Mouse (Mus musculus) hindbrain, embryonic 14.5 days (tissue): ENCODE results near the gene Rybp. TPM values are rescaled to one million over a fixed set of nuclear protein-coding genes. Genes with fewer than 3 reads are reported as not detected.
A peak's percentile ranks its signal among the peaks of the same experiment; 100 is the strongest.

Source experiments
- ATAC-seq: fragments of 200-750 bp; cut with Nextera tagmentation; 2 replicates; pipeline ENCODE4 v1.8.0; 2017; ENCODE audit warnings: moderate number of reproducible peaks, mild to moderate bottlenecking, moderate TSS enrichment, moderate library complexity; ENCODE audit not compliant: low FRiP score
- DNase-seq: peaks from one replicate; pipeline ENCODE4 v3.0.0-alpha.2; 2015; ENCODE audit warnings: low spot score
- H3K27ac ChIP-seq: fragments of 300-500 bp; sonication (generic); 2 replicates; pipeline ENCODE4 v1.5.1; 2014; ENCODE audit warnings: mild to moderate bottlenecking, moderate library complexity
- H3K27me3 ChIP-seq: fragments of 300-500 bp; sonication (generic); 2 replicates; pipeline ENCODE4 v1.6.1; 2014; ENCODE audit warnings: mild to moderate bottlenecking, low read length, mixed read lengths; ENCODE audit not compliant: control insufficient read depth, insufficient read depth
- H3K36me3 ChIP-seq: fragments of 300-500 bp; sonication (generic); replicated peaks from 2 replicates; pipeline ENCODE4 v1.6.1; 2014; ENCODE audit not compliant: control insufficient read depth, insufficient read depth
- H3K4me1 ChIP-seq: fragments of 300-500 bp; sonication (generic); replicated peaks from 2 replicates; pipeline ENCODE4 v1.6.1; 2014; ENCODE audit warnings: antibody characterized with exemption, low read length, mixed read lengths; ENCODE audit not compliant: control insufficient read depth, insufficient read depth
- H3K4me2 ChIP-seq: fragments of 300-500 bp; sonication (generic); replicated peaks from 2 replicates; pipeline ENCODE4 v1.6.1; 2014; ENCODE audit warnings: mild to moderate bottlenecking, moderate library complexity
- H3K4me3 ChIP-seq: fragments of 300-500 bp; sonication (generic); replicated peaks from 2 replicates; pipeline ENCODE4 v1.5.1; 2014; ENCODE audit warnings: mild to moderate bottlenecking, low read length
- H3K9ac ChIP-seq: fragments of 300-500 bp; sonication (generic); 2 replicates; pipeline ENCODE4 v1.6.1; 2014
- H3K9me3 ChIP-seq: fragments of 300-500 bp; sonication (generic); 2 replicates; pipeline ENCODE4 v1.6.1; 2016; ENCODE audit warnings: low read length; ENCODE audit not compliant: control insufficient read depth
- WGBS: fragments of 180-500 bp; shearing (Covaris S2); extraction: QIAGEN DNeasy Blood & Tissue Kit; methylation state at CpG from one replicate; pipeline ENCODE4 v1.1.7; 2014; 5-methylcytosine and 5-hydroxymethylcytosine counted together
- polyA plus RNA-seq: library from polyadenylated mRNA; unstranded; fragments of >200 nt; fragmentation: Nextera tagmentation; extraction: Ambion mirVana; gene quantifications from 2 replicates; pipeline ENCODE4 v1.2.1, GENCODE M21; 2014

Rybp gene
- polyA plus RNA-seq, 1 experiment from 2014 or later, result 14.5 TPM

GRCm38 (mm10) chr6:100218541-100219341, 68.5 kb downstream of the Rybp start:
- Histone ChIP-seq H3K4me1 (peaks cover 22% of the 10 kb centered on the region; the same call in 1 of the 2 replicates), H3K9me3 (no peaks in the 10 kb centered on the region), H3K27ac (no peak overlapping the region), H3K4me2 (no peak overlapping the region), H3K27me3 (peaks cover 11% of the 10 kb centered on the region; the same call in 1 of the 2 replicates), H3K4me3 (no peak overlapping the region), H3K36me3 (no peaks in the 10 kb centered on the region), H3K9ac (no peak overlapping the region)
- ATAC-seq (peak; percentile 93), DNase-seq (peak; percentile 74)
- WGBS, result 23% methylated on average over 13 of the region's 13 CpGs

GRCm38 (mm10) chr6:100217507-100217906, 69.8 kb downstream of the Rybp start:
- H3K27ac ChIP-seq, result no peak overlapping the region
- peaks cover 11% of the 10 kb centered on the region; the same call in 1 of the 2 replicates for H3K27me3 ChIP-seq
- no peaks in the 10 kb centered on the region for H3K9me3 ChIP-seq
- DNase-seq, result no peak
- no peak overlapping the region for H3K4me2 ChIP-seq
- ATAC-seq, result no peak
- 74% methylated on average over 8 of the region's 8 CpGs for WGBS
- no peaks in the 10 kb centered on the region for H3K36me3 ChIP-seq
- no peak overlapping the region for H3K9ac ChIP-seq
- H3K4me3 ChIP-seq, result no peak overlapping the region
- H3K4me1 ChIP-seq, result peaks cover 27% of the 10 kb centered on the region; the same call in 1 of the 2 replicates

- Histone ChIP-seq H3K27ac (no peak overlapping the region), H3K9me3 (no peaks in the 10 kb centered on the region), H3K4me3 (no peak overlapping the region), H3K9ac (no peak overlapping the region), H3K27me3 (peaks cover 11% of the 10 kb centered on the region; the same call in 1 of the 2 replicates), H3K4me2 (no peak overlapping the region), H3K4me1 (peaks cover 29% of the 10 kb centered on the region; the same call in 1 of the 2 replicates), H3K36me3 (no peaks in the 10 kb centered on the region)
- whole genome bisulfite sequencing, result 77% methylated on average over 5 of the region's 5 CpGs
- DNase-seq (no peak), ATAC-seq (no peak)
Observed at GRCm38 (mm10) chr6:100216945-100217344, 70.3 kb downstream of the Rybp start.

GRCm38 (mm10) chr6:100215809-100216208, 71.5 kb downstream of the Rybp start:
- Histone ChIP-seq H3K36me3 (no peaks in the 10 kb centered on the region), H3K4me1 (peaks cover 29% of the 10 kb centered on the region; the same call in 1 of the 2 replicates), H3K9me3 (no peaks in the 10 kb centered on the region), H3K4me2 (no peak overlapping the region), H3K9ac (no peak overlapping the region), H3K27ac (no peak overlapping the region), H3K27me3 (peaks cover 11% of the 10 kb centered on the region; the same call in 1 of the 2 replicates), H3K4me3 (no peak overlapping the region)
- DNase-seq (no peak), ATAC-seq (no peak)
- 70% methylated on average over 6 of the region's 6 CpGs for WGBS

- DNase-seq, result no peak
- no peaks in the 10 kb centered on the region for H3K36me3 ChIP-seq
Observed at GRCm38 (mm10) chr6:100214132-100214913, 73.0 kb downstream of the Rybp start.

GRCm38 (mm10) chr6:100213596-100213995, 73.7 kb downstream of the Rybp start:
- Histone ChIP-seq H3K4me1 (0 out of 2 replicates have a peak, but pooled peaks cover 20% of the 10 kb centered on the region), H3K9me3 (no peaks in the 10 kb centered on the region), H3K4me2 (no peak overlapping the region; the same call in 1 of the 2 replicates), H3K36me3 (no peaks in the 10 kb centered on the region), H3K27me3 (peaks cover 20% of the 10 kb centered on the region), H3K4me3 (no peak overlapping the region), H3K27ac (no peak overlapping the region), H3K9ac (no peak overlapping the region)
- no peak for ATAC-seq
- 62% methylated on average over 9 of the region's 9 CpGs for WGBS
- no peak for DNase-seq

More at GRCm38 (mm10) chr6:100214132-100214913, 73.0 kb downstream of the Rybp start:
- no peak for ATAC-seq
- 57% methylated on average over 13 of the region's 13 CpGs for WGBS
- Histone ChIP-seq H3K4me2 (no peak overlapping the region; the same call in 1 of the 2 replicates), H3K4me1 (peaks cover 27% of the 10 kb centered on the region; the same call in 1 of the 2 replicates), H3K9me3 (no peaks in the 10 kb centered on the region), H3K27ac (no peak overlapping the region), H3K4me3 (no peak overlapping the region), H3K9ac (no peak overlapping the region), H3K27me3 (peaks cover 17% of the 10 kb centered on the region)

GRCm38 (mm10) chr6:100212820-100213219, 74.5 kb downstream of the Rybp start:
- H3K4me2 ChIP-seq, result no peak overlapping the region
- 0 out of 2 replicates have a peak, but pooled peaks cover 12% of the 10 kb centered on the region for H3K4me1 ChIP-seq
- WGBS, result 10% methylated on average over 7 of the region's 7 CpGs
- peaks cover 24% of the 10 kb centered on the region for H3K27me3 ChIP-seq
- H3K9ac ChIP-seq, result no peak overlapping the region
- no peak for ATAC-seq
- H3K36me3 ChIP-seq, result no peaks in the 10 kb centered on the region
- no peak for DNase-seq
- no peak overlapping the region for H3K27ac ChIP-seq
- no peak overlapping the region for H3K4me3 ChIP-seq
- no peaks in the 10 kb centered on the region for H3K9me3 ChIP-seq

GRCm38 (mm10) chr6:100211646-100212045, 75.6 kb downstream of the Rybp start:
- no peak overlapping the region for H3K4me3 ChIP-seq
- WGBS, result 83% methylated on average over 3 of the region's 3 CpGs
- H3K9me3 ChIP-seq, result no peaks in the 10 kb centered on the region
- H3K36me3 ChIP-seq, result no peaks in the 10 kb centered on the region
- no peak overlapping the region for H3K27ac ChIP-seq
- H3K9ac ChIP-seq, result no peak overlapping the region
- H3K4me1 ChIP-seq, result peaks cover 20% of the 10 kb centered on the region
- peaks cover 33% of the 10 kb centered on the region for H3K27me3 ChIP-seq
- no peak for ATAC-seq
- no peak overlapping the region for H3K4me2 ChIP-seq
- DNase-seq, result no peak

- ATAC-seq, result no peak
Observed at GRCm38 (mm10) chr6:100210517-100210916, 76.8 kb downstream of the Rybp start.

More at GRCm38 (mm10) chr6:100210517-100210916, 76.8 kb downstream of the Rybp start:
- Histone ChIP-seq H3K9me3 (no peaks in the 10 kb centered on the region), H3K27me3 (peaks cover 36% of the 10 kb centered on the region), H3K27ac (no peak overlapping the region), H3K36me3 (no peaks in the 10 kb centered on the region), H3K4me3 (no peak overlapping the region), H3K4me2 (no peak overlapping the region), H3K4me1 (peaks cover 18% of the 10 kb centered on the region), H3K9ac (no peak overlapping the region)
- no peak for DNase-seq
- WGBS, result 97% methylated on average over 1 of the region's 1 CpGs
